Mouse (Mus musculus): ENCODE measurements around the gene B4galnt1.

The B4galnt1 gene

GRCm38 (mm10) chr10:127210961-127211405, 46.0 kb downstream of the B4galnt1 start:
- peak; percentile 28 for DNase-seq (ENCODE audit: low spot score)

- peak; percentile 88 for DNase-seq (ENCODE audit: low spot score)
Measured at GRCm38 (mm10) chr10:127211414-127211854, 46.4 kb downstream of the B4galnt1 start, which contains the start of gene Pip4k2c. Pip4k2c (minus strand) TSS chr10:127211585.

- DNase-seq (ENCODE audit: low spot score), result no peak
Measured at GRCm38 (mm10) chr10:127213272-127213671, 48.2 kb downstream of the B4galnt1 start.

- no peak for DNase-seq (ENCODE audit: low spot score)
Measured at GRCm38 (mm10) chr10:127213704-127214421, 48.8 kb downstream of the B4galnt1 start.

- no peak for DNase-seq (ENCODE audit: low spot score)
Measured at GRCm38 (mm10) chr10:127214422-127214803, 49.4 kb downstream of the B4galnt1 start.

- no peak for DNase-seq (ENCODE audit: low spot score)
Measured at GRCm38 (mm10) chr10:127216456-127216855, 51.4 kb downstream of the B4galnt1 start.

- no peak for DNase-seq (ENCODE audit: low spot score)
Measured at GRCm38 (mm10) chr10:127217177-127217576, 52.2 kb downstream of the B4galnt1 start.

GRCm38 (mm10) chr10:127218339-127218738, 53.3 kb downstream of the B4galnt1 start:
- no peak for DNase-seq (ENCODE audit: low spot score)
